Mouse (Mus musculus): ENCODE results near the gene Fmnl2. TPM values are rescaled to one million over a fixed set of nuclear protein-coding genes. Genes with fewer than 3 reads are reported as not detected.

Gene Fmnl2
- polyA plus RNA-seq, 1 experiment: 2.8 TPM

- no peaks in the 10 kb centered on the region for H3K36me3 ChIP-seq (ENCODE audit: control insufficient read depth, insufficient read depth)
- TF ChIP-seq MAX (IDR thresholded peaks at IDR 0.05; ENCODE audit: low read depth) (no peak), POLR2A (IDR thresholded peaks at IDR 0.05; ENCODE audit: insufficient read length, low read depth) (no peak)
- H3ac ChIP-seq (ENCODE audit: control insufficient read depth, insufficient read length): no peak overlapping the region
- no peak overlapping the region for H3K4me3 ChIP-seq
- no peaks in the 10 kb centered on the region for H3K79me2 ChIP-seq (ENCODE audit: control insufficient read depth, insufficient read depth)
- H3K4me2 ChIP-seq (ENCODE audit: low read depth): no peak overlapping the region
- H3K27me3 ChIP-seq (ENCODE audit: control insufficient read depth, insufficient read depth, insufficient read length): no peaks in the 10 kb centered on the region
Measured at GRCm38 (mm10) chr2:52967461-52967823, 109.8 kb downstream of the Fmnl2 start.

- H3ac ChIP-seq (ENCODE audit: control insufficient read depth, insufficient read length): no peak overlapping the region
- H3K79me2 ChIP-seq (ENCODE audit: control insufficient read depth, insufficient read depth): no peaks in the 10 kb centered on the region
- H3K36me3 ChIP-seq (ENCODE audit: control insufficient read depth, insufficient read depth): no peaks in the 10 kb centered on the region
- H3K27me3 ChIP-seq (ENCODE audit: control insufficient read depth, insufficient read depth, insufficient read length): no peaks in the 10 kb centered on the region
- peak overlapping the region; percentile 30 for H3K4me2 ChIP-seq (ENCODE audit: low read depth)
- TF ChIP-seq POLR2AphosphoS2 (IDR thresholded peaks at IDR 0.05; ENCODE audit: insufficient read length, low read depth) (no peak), CEBPB (IDR thresholded peaks at IDR 0.05; ENCODE audit: insufficient read depth, poor library complexity, severe bottlenecking) (no peak), TCF3 (IDR thresholded peaks at IDR 0.05; ENCODE audit: insufficient read length, low read depth) (no peak), REST (IDR thresholded peaks at IDR 0.05; ENCODE audit: insufficient read depth, insufficient read length) (no peak), POLR2A (IDR thresholded peaks at IDR 0.05; ENCODE audit: insufficient read length, low read depth) (no peak), MYOD1 (IDR thresholded peaks at IDR 0.05; ENCODE audit: control insufficient read depth in 1 of 3, insufficient read length in 2 of 3, low read depth in 2 of 3) (no peak), SRF (IDR thresholded peaks at IDR 0.05; ENCODE audit: control insufficient read depth, insufficient read length, low read depth) (no peak), MYOG (IDR thresholded peaks at IDR 0.05; ENCODE audit: control insufficient read depth in 1 of 3, insufficient read depth in 1 of 3, insufficient read length in 2 of 3, low read depth in 2 of 3) (no peak)
- H3K4me3 ChIP-seq: no peak overlapping the region
Measured at GRCm38 (mm10) chr2:52968884-52969283, 111.2 kb downstream of the Fmnl2 start.

- H3K4me3 ChIP-seq: no peak overlapping the region
- no peaks in the 10 kb centered on the region for H3K36me3 ChIP-seq (ENCODE audit: control insufficient read depth, insufficient read depth)
- peaks cover 4% of the 10 kb centered on the region for H3K79me2 ChIP-seq (ENCODE audit: control insufficient read depth, insufficient read depth)
- no peak for TF ChIP-seq MYOD1 (IDR thresholded peaks at IDR 0.05; ENCODE audit: control insufficient read depth in 1 of 3, insufficient read length in 2 of 3, low read depth in 2 of 3)
- TF ChIP-seq USF1 (IDR thresholded peaks at IDR 0.05; ENCODE audit: low read depth): no peak
- no peak for TF ChIP-seq MAX (IDR thresholded peaks at IDR 0.05; ENCODE audit: low read depth)
- no peak for TF ChIP-seq TCF12 (IDR thresholded peaks at IDR 0.05; ENCODE audit: insufficient read depth, poor library complexity, severe bottlenecking)
- TF ChIP-seq POLR2A (IDR thresholded peaks at IDR 0.05; ENCODE audit: insufficient read length, low read depth): no peak
- no peak for TF ChIP-seq TCF3 (IDR thresholded peaks at IDR 0.05; ENCODE audit: insufficient read length, low read depth)
- no peak for TF ChIP-seq MYOG (IDR thresholded peaks at IDR 0.05; ENCODE audit: control insufficient read depth in 1 of 3, insufficient read depth in 1 of 3, insufficient read length in 2 of 3, low read depth in 2 of 3)
- no peak for TF ChIP-seq E2F4 (IDR thresholded peaks at IDR 0.05; ENCODE audit: insufficient read depth)
- H3ac ChIP-seq (ENCODE audit: control insufficient read depth, insufficient read length): no peak overlapping the region
- no peaks in the 10 kb centered on the region for H3K27me3 ChIP-seq (ENCODE audit: control insufficient read depth, insufficient read depth, insufficient read length)
- no peak overlapping the region for H3K4me2 ChIP-seq (ENCODE audit: low read depth)
Measured at GRCm38 (mm10) chr2:52974056-52974455, 116.4 kb downstream of the Fmnl2 start.

DNA sequence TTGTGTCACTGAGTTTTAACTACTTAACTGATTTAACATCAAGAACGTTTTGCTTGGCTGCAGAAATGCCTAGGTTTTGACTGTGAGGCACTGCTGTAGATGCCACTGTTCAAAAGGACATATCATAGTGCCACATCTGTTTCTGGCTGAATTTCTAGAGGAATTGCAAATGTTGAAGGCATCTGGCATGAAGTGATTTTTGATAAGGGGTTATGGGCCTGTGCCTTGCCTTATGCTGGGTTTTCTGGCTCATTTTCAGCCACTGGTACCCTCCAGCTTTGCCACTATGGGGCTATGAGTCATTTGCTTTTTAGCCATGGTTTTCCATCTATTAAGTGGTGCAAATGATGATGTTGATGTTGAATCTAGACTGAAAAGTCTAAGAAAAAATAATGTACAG, 117.1 kb downstream of the Fmnl2 start:
- Histone ChIP-seq H3K27me3 (ENCODE audit: control insufficient read depth, insufficient read depth, insufficient read length) (no peaks in the 10 kb centered on the region), H3K79me2 (ENCODE audit: control insufficient read depth, insufficient read depth) (peaks cover 4% of the 10 kb centered on the region), H3K4me3 (no peak overlapping the region), H3K36me3 (ENCODE audit: control insufficient read depth, insufficient read depth) (no peaks in the 10 kb centered on the region), H3K4me2 (ENCODE audit: low read depth) (no peak overlapping the region), H3ac (ENCODE audit: control insufficient read depth, insufficient read length) (no peak overlapping the region)
- TF ChIP-seq TCF3 (IDR thresholded peaks at IDR 0.05; ENCODE audit: insufficient read length, low read depth) (no peak), MYOG (IDR thresholded peaks at IDR 0.05; ENCODE audit: control insufficient read depth in 1 of 3, insufficient read depth in 1 of 3, insufficient read length in 2 of 3, low read depth in 2 of 3) (no peak), MAX (IDR thresholded peaks at IDR 0.05; ENCODE audit: low read depth) (no peak), POLR2A (IDR thresholded peaks at IDR 0.05; ENCODE audit: insufficient read length, low read depth) (no peak), E2F4 (IDR thresholded peaks at IDR 0.05; ENCODE audit: insufficient read depth) (no peak), REST (IDR thresholded peaks at IDR 0.05; ENCODE audit: insufficient read depth, insufficient read length) (no peak), TCF12 (IDR thresholded peaks at IDR 0.05; ENCODE audit: insufficient read depth, poor library complexity, severe bottlenecking) (no peak), CEBPB (IDR thresholded peaks at IDR 0.05; ENCODE audit: insufficient read depth, poor library complexity, severe bottlenecking) (no peak), USF1 (IDR thresholded peaks at IDR 0.05; ENCODE audit: low read depth) (no peak), MYOD1 (IDR thresholded peaks at IDR 0.05; ENCODE audit: control insufficient read depth in 1 of 3, insufficient read length in 2 of 3, low read depth in 2 of 3) (no peak), POLR2AphosphoS2 (IDR thresholded peaks at IDR 0.05; ENCODE audit: insufficient read length, low read depth) (no peak), SRF (IDR thresholded peaks at IDR 0.05; ENCODE audit: control insufficient read depth, insufficient read length, low read depth) (no peak)

DNA sequence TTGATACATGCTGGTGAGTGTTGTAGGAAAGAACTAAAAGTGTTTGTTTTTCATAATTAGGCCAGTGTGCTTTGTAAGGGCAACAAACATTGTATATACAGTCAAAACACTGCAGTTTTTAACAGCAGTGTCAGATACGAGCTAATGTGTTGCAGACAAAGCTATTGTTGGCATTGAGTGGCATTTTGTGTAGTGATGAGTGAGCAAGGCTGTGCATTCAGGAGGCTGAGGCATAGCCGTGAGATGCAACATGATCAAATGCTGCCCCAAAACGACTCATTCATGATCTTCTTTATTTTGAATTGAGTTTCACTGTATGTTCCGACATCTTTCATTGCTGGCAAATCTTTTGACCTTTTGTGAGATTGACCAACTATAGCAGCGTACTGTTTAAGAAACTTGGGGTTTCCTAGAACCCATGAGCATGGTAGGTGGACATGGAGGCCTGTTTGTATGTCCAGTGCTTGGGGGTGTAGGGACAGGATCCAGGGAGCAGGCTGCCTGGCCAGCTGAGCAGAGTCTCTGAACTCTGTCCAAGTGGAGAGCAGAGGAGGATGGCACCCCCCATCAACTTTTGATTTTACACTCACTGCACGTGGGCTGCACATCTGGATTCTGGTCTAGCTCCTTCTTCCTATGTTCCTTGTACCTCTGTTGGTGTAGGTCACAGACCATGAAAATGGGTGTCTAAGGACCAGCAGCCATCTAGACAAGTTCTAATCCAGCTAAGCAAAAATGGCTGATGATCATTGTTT, 120.4 kb downstream of the Fmnl2 start:
- no peak for TF ChIP-seq MYOG (IDR thresholded peaks at IDR 0.05; ENCODE audit: control insufficient read depth in 1 of 3, insufficient read depth in 1 of 3, insufficient read length in 2 of 3, low read depth in 2 of 3)
- TF ChIP-seq CEBPB (IDR thresholded peaks at IDR 0.05; ENCODE audit: insufficient read depth, poor library complexity, severe bottlenecking): no peak
- no peak for TF ChIP-seq TCF12 (IDR thresholded peaks at IDR 0.05; ENCODE audit: insufficient read depth, poor library complexity, severe bottlenecking)
- no peak for TF ChIP-seq MAX (IDR thresholded peaks at IDR 0.05; ENCODE audit: low read depth)
- Histone ChIP-seq H3K79me2 (ENCODE audit: control insufficient read depth, insufficient read depth) (peaks cover 4% of the 10 kb centered on the region), H3K4me3 (no peak overlapping the region), H3ac (ENCODE audit: control insufficient read depth, insufficient read length) (no peak overlapping the region), H3K4me2 (ENCODE audit: low read depth) (no peak overlapping the region), H3K27me3 (ENCODE audit: control insufficient read depth, insufficient read depth, insufficient read length) (no peaks in the 10 kb centered on the region), H3K36me3 (ENCODE audit: control insufficient read depth, insufficient read depth) (no peaks in the 10 kb centered on the region)

All from myocyte (in vitro differentiated cells).